Mouse (Mus musculus) heart, postnatal 10 days (tissue): ENCODE measurements around the gene Dpm2. TPM values are rescaled to one million over a fixed set of nuclear protein-coding genes. Genes with fewer than 3 reads are reported as not detected.

Experiments
- DNase-seq, 2 experiments: peaks; one replicate each; pipeline ENCODE4 v3.0.0; 2021
- intact Hi-C: fragments of 180-260 bp; cut with DNase I; formaldehyde crosslinking; loops from one replicate; pipeline ENCODE4 v1.15.1; 2025
- total RNA-seq, 2 experiments: library from RNA; stranded (reverse); gene quantifications; 2 replicates each; pipeline ENCODE4 v1.2.3; 2021

The Dpm2 gene
- total RNA-seq, 2 experiments from 2014 or later = 31.2 to 32.6 TPM

- intact Hi-C loops = loop anchor here (5.0 kb wide), 1 partner anchor 34 kb away; the partner anchor contains the start of genes Dpm2 and Pip5kl1
Measured at GRCm38 (mm10) chr2:32606161-32607142, 35.8 kb downstream of the Dpm2 start.

GRCm38 (mm10) chr2:32607262-32607947 is 36.7 kb downstream of the Dpm2 start:
- DNase-seq = peak; percentile 60 to 71
- intact Hi-C loops = loop anchor here (5.0 kb wide), 1 partner anchor 35 kb away; the partner anchor contains the start of genes Dpm2 and Pip5kl1

More at GRCm38 (mm10) chr2:32606161-32607142, 35.8 kb downstream of the Dpm2 start:
- peak; percentile 89 to 90 for DNase-seq

DNA sequence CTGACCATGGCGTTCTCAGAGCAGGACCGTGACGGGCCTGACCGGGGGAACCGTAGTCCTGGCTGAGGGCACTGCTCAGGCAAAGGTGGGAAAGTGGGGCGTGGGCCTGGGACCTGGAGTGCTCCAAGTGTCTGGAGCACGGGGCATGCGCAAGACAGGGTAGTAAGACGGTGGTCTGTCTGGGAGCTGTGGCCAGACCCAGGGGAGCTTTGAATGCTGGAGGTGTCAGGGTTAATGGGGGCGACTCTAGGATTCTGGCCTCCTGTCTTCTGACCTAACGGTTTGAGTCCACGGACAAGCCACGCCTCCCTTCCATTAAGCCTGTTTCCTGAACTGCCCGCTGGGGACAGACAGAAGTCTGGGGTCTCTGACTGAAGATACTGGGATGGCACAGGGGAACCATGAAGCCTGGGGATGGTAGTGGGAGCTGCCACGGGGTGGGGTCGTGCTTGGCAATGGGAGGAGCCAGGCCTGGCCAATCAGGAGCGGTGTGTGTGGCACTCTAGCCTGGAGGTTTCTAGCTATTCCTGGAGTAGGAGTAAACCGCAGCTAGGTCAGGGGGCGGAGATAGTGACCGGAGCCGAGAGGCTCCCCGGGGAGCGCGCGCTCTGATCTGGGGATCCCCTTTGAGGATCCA is 37.6 kb downstream of the Dpm2 start:
- intact Hi-C loops = loop anchor here (5.0 kb wide), 1 partner anchor 36 kb away; the partner anchor contains the start of genes Dpm2 and Pip5kl1
- DNase-seq = peak; percentile 89 to 90

GRCm38 (mm10) chr2:32608778-32609435 is 38.2 kb downstream of the Dpm2 start:
- no peak for DNase-seq
- intact Hi-C loops = loop anchor here (5.0 kb wide), 1 partner anchor 37 kb away; the partner anchor contains the start of genes Dpm2 and Pip5kl1

DNA sequence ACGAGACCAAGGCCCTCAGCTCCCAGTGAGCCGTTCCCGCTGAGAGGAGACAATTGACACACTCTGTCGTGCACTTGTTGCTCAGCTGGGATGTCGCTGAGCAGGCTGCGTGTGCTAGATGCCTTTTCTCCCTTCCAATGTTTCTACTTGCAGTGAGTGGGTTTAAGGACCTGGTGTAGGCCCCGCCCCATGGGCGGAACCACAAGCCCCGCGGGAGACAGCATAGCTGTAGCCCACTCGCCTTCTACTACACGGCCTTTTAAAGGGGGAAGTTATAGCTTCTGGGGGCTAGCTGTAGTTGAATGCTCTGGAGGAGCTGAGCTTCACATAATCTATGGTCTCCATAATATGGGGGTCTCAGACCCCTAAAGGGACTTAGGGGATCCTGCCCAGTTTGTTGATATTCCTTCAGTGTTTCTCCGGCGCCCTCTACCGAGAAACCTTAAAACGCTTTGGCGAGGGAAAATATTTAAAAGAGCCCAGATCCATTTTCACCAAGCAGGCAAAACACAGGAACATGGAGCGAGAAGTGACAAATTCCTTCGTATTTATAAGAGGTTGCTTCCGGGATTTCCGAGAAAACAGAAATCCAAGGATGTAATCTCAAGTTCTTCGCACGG is 40.1 kb downstream of the Dpm2 start:
- intact Hi-C loops = no loop called here
- DNase-seq = peak; percentile 75 to 79

DNA sequence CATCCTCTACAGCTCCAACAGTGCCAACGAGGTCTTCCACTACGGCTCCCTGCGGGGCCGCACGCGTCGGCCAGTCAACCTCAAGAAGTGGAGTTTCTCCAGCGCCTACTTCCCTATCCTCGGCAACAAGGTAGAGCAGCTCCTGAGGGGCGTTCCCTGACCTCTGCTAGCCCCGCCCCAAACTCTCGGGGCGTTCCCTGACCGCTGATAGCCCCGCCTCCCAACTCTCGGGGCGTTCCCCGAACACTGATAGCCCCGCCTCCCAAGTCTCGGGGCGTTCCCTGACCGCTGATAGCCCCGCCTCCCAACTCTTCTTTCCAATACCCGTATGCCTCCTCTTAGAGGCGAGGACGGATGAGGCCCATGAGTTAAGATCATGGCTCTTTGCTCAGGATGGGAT is 41.6 kb downstream of the Dpm2 start:
- intact Hi-C loops = no loop called here
- no peak for DNase-seq

GRCm38 (mm10) chr2:32617109-32617508 is 46.5 kb downstream of the Dpm2 start:
- no peak for DNase-seq
- intact Hi-C loops = loop anchor here (5.0 kb wide), 1 partner anchor 35 kb away; no protein-coding TSS in a partner anchor

GRCm38 (mm10) chr2:32617601-32618000 is 46.9 kb downstream of the Dpm2 start:
- DNase-seq = no peak
- intact Hi-C loops = loop anchor here (5.0 kb wide), 1 partner anchor 35 kb away; no protein-coding TSS in a partner anchor

GRCm38 (mm10) chr2:32618051-32618450 is 47.4 kb downstream of the Dpm2 start:
- no peak for DNase-seq
- intact Hi-C loops = loop anchor here (5.0 kb wide), 1 partner anchor 36 kb away; no protein-coding TSS in a partner anchor

GRCm38 (mm10) chr2:32620682-32621516 is 50.2 kb downstream of the Dpm2 start:
- DNase-seq = peak; percentile 89 to 91
- intact Hi-C loops = no loop called here

GRCm38 (mm10) chr2:32621517-32621859 is 50.8 kb downstream of the Dpm2 start, which contains the start of gene Ak1:
Gene Ak1, plus strand, starts transcription at chr2:32621758.
- intact Hi-C loops = no loop called here
- DNase-seq = no peak

Other genes starting within 250 kb of the Dpm2 start
- gene Ciz1, start 218.5 kb upstream of the Dpm2 start, total RNA-seq = 10 to 100 TPM; 37.4 to 39.3 TPM
- gene Dnm1, start 217.5 kb upstream of the Dpm2 start, total RNA-seq = 10 to 100 TPM; 10.0 to 12.5 TPM
- gene 1110008P14Rik, start 188.9 kb upstream of the Dpm2 start, total RNA-seq = 10 to 100 TPM; 52.7 to 57.4 TPM
- gene Lcn2, start 182.6 kb upstream of the Dpm2 start, total RNA-seq = 1 to 10 TPM; 4.2 to 7.1 TPM
- gene Ptges2, start 175.0 kb upstream of the Dpm2 start, total RNA-seq = 10 to 100 TPM; 63.4 to 70.0 TPM
- 1 to 10 TPM; 3.2 to 4.4 TPM for gene Naif1, start 120.4 kb upstream of the Dpm2 start, total RNA-seq
- gene Slc25a25, start 119.4 kb upstream of the Dpm2 start, total RNA-seq = 10 to 100 TPM; 10.1 to 13.5 TPM
- gene Fam102a, start 35.5 kb upstream of the Dpm2 start, total RNA-seq = 10 to 100 TPM in 1 of 2 experiments, 1 to 10 TPM in 1; 9.7 to 13.0 TPM
- gene Pip5kl1, start 3.9 kb downstream of the Dpm2 start, total RNA-seq = not detected
- gene 9430097D07Rik, start 4.8 kb downstream of the Dpm2 start, total RNA-seq = not detected
- gene St6galnac4, start 16.2 kb downstream of the Dpm2 start, total RNA-seq = 10 to 100 TPM; 29.3 to 31.8 TPM
- 100 to 1,000 TPM in 1 of 2 experiments, 10 to 100 TPM in 1; 87.9 to 103 TPM for gene St6galnac6, start 28.9 kb downstream of the Dpm2 start, total RNA-seq
- 100 to 1,000 TPM; 522 to 538 TPM for gene Ak1, start 50.9 kb downstream of the Dpm2 start, total RNA-seq
- gene Eng, start 75.7 kb downstream of the Dpm2 start, total RNA-seq = 100 to 1,000 TPM; 152 to 166 TPM
- gene Fpgs, start 133.3 kb downstream of the Dpm2 start, total RNA-seq = 10 to 100 TPM in 1 of 2 experiments, 1 to 10 TPM in 1; 9.9 to 11.7 TPM
- gene Cdk9, start 142.2 kb downstream of the Dpm2 start, total RNA-seq = 10 to 100 TPM; 35.4 to 37.6 TPM
- 10 to 100 TPM; 45.3 to 47.1 TPM for gene Sh2d3c, start 150.2 kb downstream of the Dpm2 start, total RNA-seq
- gene 6330409D20Rik, start 170.2 kb downstream of the Dpm2 start, total RNA-seq = not detected
- 10 to 100 TPM; 14.4 to 16.4 TPM for gene Tor2a, start 186.4 kb downstream of the Dpm2 start, total RNA-seq
- not detected for gene Ttc16, start 204.8 kb downstream of the Dpm2 start, total RNA-seq
- 1 to 10 TPM; 1.7 to 3.3 TPM for gene Ptrh1, start 204.9 kb downstream of the Dpm2 start, total RNA-seq
- under 1 TPM in 1 of 2 experiments, not detected in 1; 0.14 TPM for gene Cfap157, start 213.6 kb downstream of the Dpm2 start, total RNA-seq